In genomic region chr5:122778231-122779226, GRCm38 (mm10) we compare ENCODE assay signal across 8 mouse cellular contexts. TPM values are rescaled to one million over a fixed set of nuclear protein-coding genes. Genes with fewer than 3 reads are reported as not detected.
A peak's percentile ranks its signal among the peaks of the same experiment; 100 is the strongest.
DNase-seq lines count a peak whose midpoint lies in the region; ATAC-seq and TF ChIP-seq lines count a peak whose summit lies in the region.

No protein-coding gene starts in this region.

- peak overlapping the region; percentile 89 for H3K9ac ChIP-seq in heart, embryonic 14.5 days (ENCODE audit: low read length)
- H3K9ac ChIP-seq in midbrain, embryonic 13.5 days (replicated peaks), result peak overlapping the region; percentile 91

- 2% methylated on average over 47 of the region's 55 CpGs for WGBS in heart, embryonic 14.5 days
- under 1% methylated on average over 41 of the region's 55 CpGs for WGBS in midbrain, embryonic 13.5 days

- peaks cover 0 to 8% of the 10 kb centered on the region in 2 experiments; a peak in 1 of 4 replicates for H3K4me1 ChIP-seq in heart, embryonic 14.5 days (ENCODE audit: control insufficient read depth in 2 of 2, insufficient read depth in 2 of 2, low read length in 2 of 2)
- H3K4me1 ChIP-seq in midbrain, embryonic 13.5 days (replicated peaks), result peaks cover 19% of the 10 kb centered on the region

- H3K27me3 ChIP-seq in heart, embryonic 14.5 days (ENCODE audit: control insufficient read depth, insufficient read depth, low read length), result no peaks in the 10 kb centered on the region
- no peaks in the 10 kb centered on the region for H3K27me3 ChIP-seq in midbrain, embryonic 13.5 days

- peak; percentile 57 for ATAC-seq in heart, embryonic 14.5 days (ENCODE audit: insufficient number of reproducible peaks, insufficient read depth, low FRiP score, low read depth)
- peak; percentile 70 for ATAC-seq in midbrain, embryonic 13.5 days

- intact Hi-C loops in left cerebral cortex, adult 2 months (cut with DNase I), result loop anchor here (5.0 kb wide), 2 partner anchors 126 to 276 kb away; partner anchors contain the start of gene Atp2a2

- H3K4me2 ChIP-seq in heart, embryonic 14.5 days (ENCODE audit: low read length), result peak overlapping the region; percentile 98
- H3K4me2 ChIP-seq in midbrain, embryonic 13.5 days (replicated peaks), result peak overlapping the region; percentile 93

- peak overlapping the region; percentile 63 to 85 for H3K4me3 ChIP-seq in heart, embryonic 14.5 days (ENCODE audit: control insufficient read depth in 1 of 2, insufficient read depth in 1 of 2, low read depth in 1 of 2, low read length in 2 of 2)
- H3K4me3 ChIP-seq in left cerebral cortex, adult 2 months, result peak overlapping the region; percentile 91
- peak overlapping the region; percentile 86 for H3K4me3 ChIP-seq in midbrain, embryonic 13.5 days (replicated peaks)

- no peaks in the 10 kb centered on the region for H3K36me3 ChIP-seq in heart, embryonic 14.5 days (ENCODE audit: control insufficient read depth, insufficient read depth, low read length)
- no peaks in the 10 kb centered on the region for H3K36me3 ChIP-seq in midbrain, embryonic 13.5 days

- peak overlapping the region in 1 of 2 experiments; percentile 68; a peak in 2 of 4 replicates for H3K27ac ChIP-seq in heart, embryonic 14.5 days (replicated peaks in 1 of 2; ENCODE audit: control insufficient read depth in 1 of 2, insufficient read depth in 1 of 2, low read depth in 2 of 2, low read length in 2 of 2)
- peak overlapping the region; percentile 92 for H3K27ac ChIP-seq in left cerebral cortex, adult 2 months
- peak overlapping the region; percentile 65 for H3K27ac ChIP-seq in midbrain, embryonic 13.5 days

- H3K9me3 ChIP-seq in heart, embryonic 14.5 days (ENCODE audit: control insufficient read depth, low read length), result no peaks in the 10 kb centered on the region
- H3K9me3 ChIP-seq in midbrain, embryonic 13.5 days, result no peaks in the 10 kb centered on the region

- peak; percentile 63 for DNase-seq in adrenal gland, adult 2 months
- DNase-seq in adrenal gland, postnatal 4 days (ENCODE audit: low spot score in 2 of 2), result no peak
- DNase-seq in A20 (ENCODE audit: low read depth, low spot score), result peak; percentile 66
- peak; percentile 45 to 63 for DNase-seq in cerebellum, postnatal 14 days
- DNase-seq in left cerebral cortex, adult 2 months (ENCODE audit: extremely low spot score in 1 of 2, low spot score in 2 of 2), result peak; percentile 34 to 55
- DNase-seq in thymus, postnatal 0 days (ENCODE audit: low spot score), result peak; percentile 36

- TF ChIP-seq CTCF in left cerebral cortex, adult 2 months (IDR thresholded peaks at IDR 0.05), result no peak

RNA-seq across cellular contexts. Expression of gene Camkk2, which starts 0.7 kb away (rescaled TPM):
- 10 to 100 TPM; 34.2 to 42.3 TPM for total RNA-seq in adrenal gland, adult 2 months (2021)
- 53.4 and 55.5 TPM in 2 replicates for polyA plus RNA-seq in adrenal gland, adult 2 months (2012; rRNA removed)
- total RNA-seq in adrenal gland, postnatal 4 days (2021), result 10 to 100 TPM; 31.5 to 36.3 TPM
- 11.2 and 12.4 TPM in 2 replicates for polyA plus RNA-seq in heart, embryonic 14.5 days (2014; fragmentation: Nextera tagmentation; extraction: Ambion mirVana)
- total RNA-seq in left cerebral cortex, adult 2 months (2021), result 100 to 1,000 TPM; 238 to 248 TPM
- polyA plus RNA-seq in midbrain, embryonic 13.5 days (2015; fragmentation: Nextera tagmentation; extraction: Ambion mirVana), result 45.3 and 47.1 TPM in 2 replicates
- polyA plus RNA-seq in thymus, postnatal 0 days (2015; fragmentation: Nextera tagmentation; extraction: Ambion mirVana), result 24.7 and 27.1 TPM in 2 replicates

RNA-seq across cellular contexts. Expression of gene Anapc5, which starts 42.6 kb away (rescaled TPM):
- total RNA-seq in adrenal gland, adult 2 months (2021), result 100 to 1,000 TPM; 152 to 154 TPM
- polyA plus RNA-seq in adrenal gland, adult 2 months (2012; rRNA removed), result 124 and 148 TPM in 2 replicates
- 100 to 1,000 TPM; 308 to 320 TPM for total RNA-seq in adrenal gland, postnatal 4 days (2021)
- polyA plus RNA-seq in heart, embryonic 14.5 days (2014; fragmentation: Nextera tagmentation; extraction: Ambion mirVana), result 327 and 338 TPM in 2 replicates
- total RNA-seq in left cerebral cortex, adult 2 months (2021), result 100 to 1,000 TPM; 222 to 229 TPM
- 527 and 540 TPM in 2 replicates for polyA plus RNA-seq in midbrain, embryonic 13.5 days (2015; fragmentation: Nextera tagmentation; extraction: Ambion mirVana)
- polyA plus RNA-seq in thymus, postnatal 0 days (2015; fragmentation: Nextera tagmentation; extraction: Ambion mirVana), result 407 and 446 TPM in 2 replicates

Comparison
In these comparisons a context has a peak if more than half of its experiments do, and no peak if none do; other contexts are left out.
1. DNase-seq: peak in adrenal gland, adult 2 months (single experiment), A20 (single experiment), cerebellum, postnatal 14 days (2 of 2), left cerebral cortex, adult 2 months (2 of 2) and thymus, postnatal 0 days (single experiment); none in adrenal gland, postnatal 4 days (0 of 2).
2. Peak in every context shown above with its lines, with median percentiles within 50 percentile points of each other: H3K4me3 ChIP-seq.